Mouse (Mus musculus): ENCODE measurements at regions not wholly inside any gene's neighbourhood (a gene's known extent, or its start where the extent isn't known, plus 50 kb on each side); places are given as distances from the start of the nearest gene placed in this dataset.

DNA sequence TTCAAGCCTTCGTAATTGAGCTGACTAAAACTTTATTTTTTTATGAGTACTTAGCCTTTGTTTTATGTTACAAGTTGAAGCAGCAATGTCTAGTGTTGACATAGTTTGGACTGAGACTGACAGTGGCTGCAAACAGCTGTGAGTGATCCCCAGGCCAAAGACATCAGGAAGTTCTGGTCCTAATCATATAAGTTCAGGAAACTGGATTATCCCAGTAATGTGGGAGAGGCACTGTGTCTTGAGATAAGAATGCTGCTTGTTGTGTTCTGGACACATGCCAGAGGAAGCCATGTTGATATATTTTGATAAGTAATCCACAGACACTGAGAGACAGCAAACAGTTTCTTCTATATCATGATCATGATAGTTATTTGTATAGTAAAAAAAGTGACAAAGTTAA, 153.4 kb downstream of the Lrriq3 start:
- DNase-seq (ENCODE audit: low read depth, low spot score), result no peak

DNA sequence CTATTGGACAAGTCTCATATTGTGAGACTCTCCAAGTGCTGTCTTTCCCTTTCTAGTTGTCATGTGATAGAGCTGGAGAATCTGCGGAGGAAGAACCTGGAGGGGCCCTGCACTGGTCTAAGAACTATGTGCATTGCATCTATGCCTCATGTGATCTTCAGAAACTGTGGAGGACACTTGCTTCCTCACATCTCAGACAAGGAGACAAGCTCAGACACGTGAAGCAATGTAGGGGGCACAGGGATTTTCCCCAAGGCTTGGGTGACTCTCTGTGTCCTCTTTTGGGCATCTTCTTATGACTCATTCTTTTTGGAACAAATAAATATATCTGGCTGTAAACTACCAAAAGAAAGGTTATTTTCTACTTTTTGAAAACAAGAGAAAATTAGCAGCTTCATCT, 153.9 kb downstream of the Lrriq3 start:
- DNase-seq (ENCODE audit: low read depth, low spot score), result no peak

DNA sequence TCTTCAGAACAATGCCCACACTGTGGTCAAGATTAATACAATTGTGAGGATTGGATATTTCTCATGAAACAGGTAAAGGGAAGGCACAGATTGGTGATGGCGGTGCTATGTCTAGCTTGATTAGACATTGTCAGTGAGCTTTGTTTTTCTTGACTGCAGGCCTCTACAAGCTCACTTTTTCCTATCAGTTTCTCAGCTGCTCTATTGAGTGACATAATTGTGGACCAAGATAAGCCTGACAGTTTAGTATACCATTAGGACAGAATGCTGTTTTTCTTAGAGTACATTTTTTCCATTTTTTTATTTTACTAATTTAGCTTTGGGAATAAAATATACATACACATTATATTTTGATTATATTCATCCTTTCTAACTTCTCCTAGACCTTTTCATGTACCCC, 154.7 kb downstream of the Lrriq3 start:
- DNase-seq (ENCODE audit: low read depth, low spot score), result no peak

DNA sequence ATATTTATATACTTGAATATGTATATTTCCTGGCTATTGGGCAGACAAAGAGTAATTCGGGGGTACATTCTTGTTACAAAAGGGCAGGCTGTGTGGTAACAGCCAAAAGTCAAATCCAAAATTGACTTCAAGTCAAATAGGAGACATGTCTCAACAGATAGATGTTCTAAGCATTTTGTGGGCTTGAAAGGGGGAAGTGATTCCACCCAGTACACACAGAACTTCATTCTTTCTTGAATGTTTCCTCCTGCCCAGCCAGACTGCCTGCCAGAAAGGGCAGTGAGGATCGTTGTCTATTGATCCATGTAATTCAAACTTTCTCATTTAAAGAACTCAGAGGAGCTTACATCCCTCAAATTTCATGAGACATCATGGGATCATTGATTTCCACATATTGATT, 157.7 kb downstream of the Lrriq3 start:
- no peak for DNase-seq (ENCODE audit: low read depth, low spot score)

DNA sequence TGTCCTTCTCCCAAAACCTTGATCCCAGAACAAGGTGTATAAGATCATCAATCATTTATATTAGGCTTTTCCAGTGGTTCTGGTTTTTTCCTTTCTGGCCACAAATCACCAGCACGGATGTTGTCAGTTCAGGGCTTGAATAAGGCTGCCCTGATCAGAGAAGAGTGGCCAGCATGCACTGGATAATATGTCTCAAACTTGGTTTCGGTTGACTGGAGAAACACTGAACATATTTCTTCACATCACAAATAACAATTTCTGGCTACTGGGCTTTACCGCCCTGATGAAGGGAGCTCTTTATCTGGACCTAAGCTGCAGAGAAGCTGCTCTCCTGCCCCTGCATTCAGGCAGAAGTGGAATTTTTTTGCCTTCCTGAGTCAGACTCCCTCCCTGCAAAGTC, 205.0 kb downstream of the Lrriq3 start:
- DNase-seq (ENCODE audit: low read depth, low spot score), result no peak

DNA sequence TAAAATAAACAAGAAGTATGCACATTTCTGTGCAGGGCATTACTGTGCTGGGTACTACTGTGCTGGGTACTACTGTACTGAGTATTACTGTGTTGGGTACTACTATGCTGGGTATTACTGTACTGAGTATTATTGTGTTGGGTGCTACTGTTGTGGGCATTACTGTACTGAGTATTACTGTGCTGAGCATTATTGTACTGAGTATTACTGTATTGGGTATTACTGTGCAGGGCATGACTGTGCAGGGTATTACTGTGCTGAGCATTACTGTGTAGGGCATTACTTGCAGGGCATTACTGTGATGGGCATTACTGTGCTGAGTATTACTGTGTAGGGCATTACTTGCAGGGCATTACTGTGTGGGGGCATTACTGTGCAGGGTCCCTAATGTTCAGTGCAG, 205.5 kb downstream of the Lrriq3 start:
- no peak for DNase-seq (ENCODE audit: low read depth, low spot score)

DNA sequence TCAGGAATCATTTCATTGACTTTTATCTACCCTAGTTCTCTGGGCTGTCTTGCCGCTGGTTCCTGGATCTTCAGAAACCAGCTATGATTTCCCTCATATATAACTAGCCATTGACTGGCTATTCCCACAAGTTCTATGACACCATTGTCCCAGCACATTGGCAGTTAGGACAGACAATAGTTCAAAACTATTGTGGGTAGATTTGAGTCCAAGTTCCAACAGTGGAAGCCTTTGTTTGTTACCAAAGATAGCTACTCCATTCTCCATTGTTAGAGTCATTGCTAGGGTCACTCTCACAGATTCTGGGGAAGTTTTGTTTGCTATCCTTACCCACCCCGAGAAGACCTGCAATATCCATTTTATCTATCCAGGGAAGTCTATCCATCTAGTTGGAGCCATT, 229.1 kb downstream of the Lrriq3 start:
- no peak for DNase-seq (ENCODE audit: low read depth, low spot score)

DNA sequence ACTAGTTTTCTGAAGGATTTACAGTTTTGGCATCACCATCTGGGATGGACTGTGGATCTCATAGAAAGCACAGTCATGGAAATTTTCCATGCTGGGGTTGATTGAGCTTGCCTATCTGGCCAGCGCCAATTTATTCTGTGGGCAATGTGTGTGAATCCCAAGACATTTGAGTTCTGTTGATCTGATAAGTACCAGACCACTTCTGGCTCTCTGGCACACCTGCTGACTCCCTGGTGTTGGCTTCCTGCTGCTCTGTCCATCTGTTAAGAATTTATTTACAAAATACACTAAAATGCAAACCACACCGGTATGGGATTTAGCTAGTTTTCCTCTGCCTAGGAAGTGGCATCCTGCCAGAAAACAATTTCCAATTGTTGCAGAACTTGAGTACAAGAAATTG, 236.5 kb downstream of the Lrriq3 start:
- no peak for DNase-seq (ENCODE audit: low read depth, low spot score)

DNA sequence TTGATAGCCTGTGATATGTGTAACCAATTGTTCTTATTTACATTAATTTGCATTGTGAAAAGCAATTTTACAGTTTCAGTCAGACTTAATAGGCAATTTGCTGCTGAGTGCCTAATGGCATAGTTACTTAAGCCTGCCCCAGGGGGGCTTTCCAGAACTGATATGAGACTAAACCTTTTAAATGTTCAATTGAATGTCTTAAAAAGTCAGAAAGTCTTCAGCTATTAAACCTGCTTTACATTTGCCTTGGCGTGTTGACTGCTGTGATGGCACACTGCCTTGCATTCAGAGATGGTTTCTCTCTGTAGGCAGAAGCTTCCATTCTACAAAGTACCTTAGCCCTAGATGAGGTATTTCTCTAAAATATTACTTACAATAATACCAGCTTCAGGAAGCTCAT, 256.0 kb downstream of the Lrriq3 start:
- no peak for DNase-seq (ENCODE audit: low read depth, low spot score)

DNA sequence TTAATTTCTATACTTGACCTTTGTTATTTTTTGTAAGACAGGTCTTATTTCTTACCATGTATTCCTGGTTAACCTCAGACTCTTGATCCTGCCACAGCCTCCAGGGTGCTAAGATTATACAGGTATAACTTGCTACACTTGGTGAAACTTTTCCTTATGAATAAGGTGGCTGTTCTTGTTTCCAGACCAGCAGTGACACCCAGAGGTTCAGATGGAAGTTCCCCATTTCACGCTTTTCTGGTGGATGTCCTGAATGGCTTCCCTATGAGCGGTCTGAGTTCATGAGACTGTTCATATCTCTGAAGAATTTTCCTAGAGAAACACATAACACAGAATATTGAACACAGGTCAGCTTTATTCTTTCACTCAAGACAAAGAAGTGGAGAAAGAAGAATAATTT, 258.4 kb downstream of the Lrriq3 start:
- DNase-seq (ENCODE audit: low read depth, low spot score), result no peak

DNA sequence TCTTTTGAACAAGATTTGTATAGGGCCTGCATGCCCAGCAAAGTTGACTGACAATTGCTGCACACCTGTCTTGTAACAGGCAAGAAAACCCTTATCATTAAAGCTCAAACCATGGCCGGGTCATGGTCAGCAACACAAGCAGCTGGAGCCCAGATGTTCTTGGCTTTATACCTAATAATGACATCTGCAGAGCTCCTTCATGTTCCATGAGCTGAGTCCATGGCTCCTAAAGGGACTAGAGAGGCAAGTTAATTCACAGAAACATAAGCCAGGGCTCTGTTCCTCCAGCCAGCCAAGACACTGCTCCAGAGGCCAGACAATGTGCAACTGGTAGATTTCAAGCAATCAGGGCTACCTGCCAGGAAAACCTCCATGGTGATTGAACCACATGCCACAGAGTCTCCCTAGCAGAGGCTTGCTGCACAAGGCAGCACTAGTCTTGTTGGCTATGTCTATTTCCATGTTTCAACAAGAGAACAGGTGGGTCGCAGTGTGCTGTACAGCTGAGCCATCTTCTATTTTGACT, 259.1 kb downstream of the Lrriq3 start:
- no peak for DNase-seq (ENCODE audit: low read depth, low spot score)

DNA sequence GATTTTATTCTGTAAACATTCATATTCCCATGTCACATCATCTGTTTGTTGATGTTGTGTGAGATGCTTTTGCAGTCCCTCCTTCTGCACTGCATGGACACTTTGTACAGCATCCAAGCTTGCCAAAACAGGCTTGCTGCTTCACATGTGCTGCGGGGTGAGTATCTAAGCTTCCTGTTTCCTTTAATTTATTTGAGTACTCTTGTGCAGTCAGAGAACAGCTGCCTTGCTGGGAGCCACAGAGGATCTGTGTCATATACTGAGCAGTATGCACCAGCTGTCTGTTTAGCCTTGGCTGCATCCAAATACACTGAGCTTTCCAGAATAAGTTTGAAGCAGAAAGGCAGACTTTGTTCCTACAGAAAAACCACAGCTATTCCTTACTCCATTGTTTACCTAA, 267.2 kb downstream of the Lrriq3 start:
- DNase-seq (ENCODE audit: low read depth, low spot score), result no peak

DNA sequence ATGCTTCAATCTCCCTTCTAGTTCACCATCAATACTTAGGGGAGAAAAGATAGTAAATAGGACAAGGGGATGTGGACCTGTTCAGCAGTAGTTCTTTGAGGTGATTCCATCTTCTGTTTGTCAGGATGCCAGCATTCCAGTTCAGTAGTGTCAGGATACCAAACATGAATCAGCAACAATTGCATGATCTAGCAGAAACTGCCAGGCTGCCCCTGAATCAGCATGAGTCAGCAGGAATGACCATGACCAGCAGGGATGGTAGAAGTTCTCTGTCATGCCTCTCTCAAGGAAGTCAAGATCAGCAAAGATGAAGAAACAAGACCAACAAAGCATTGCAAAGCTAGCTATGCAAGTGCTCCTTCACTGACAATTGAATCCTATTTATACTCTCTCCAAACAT, 277.5 kb downstream of the Lrriq3 start:
- no peak for DNase-seq (ENCODE audit: low read depth, low spot score)

DNA sequence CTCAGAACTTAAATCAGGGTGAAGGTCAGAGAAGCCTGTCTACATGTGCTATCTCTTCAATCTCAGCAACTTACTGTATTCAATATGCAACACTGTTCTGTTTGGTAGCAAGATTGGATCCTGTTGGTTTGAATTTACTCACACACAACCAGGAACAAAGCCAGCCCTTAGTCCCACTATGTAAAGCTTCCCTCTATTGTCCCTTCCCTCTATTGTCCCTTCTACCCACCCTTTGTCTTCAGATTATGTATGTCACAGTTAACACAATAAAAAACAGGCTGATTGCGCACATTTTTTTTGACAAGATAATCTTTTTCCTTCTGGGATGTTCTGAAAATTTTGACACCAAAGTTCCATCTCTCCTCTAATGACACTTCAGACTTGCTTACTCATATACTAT, 280.4 kb downstream of the Lrriq3 start:
- no peak for DNase-seq (ENCODE audit: low read depth, low spot score)

DNA sequence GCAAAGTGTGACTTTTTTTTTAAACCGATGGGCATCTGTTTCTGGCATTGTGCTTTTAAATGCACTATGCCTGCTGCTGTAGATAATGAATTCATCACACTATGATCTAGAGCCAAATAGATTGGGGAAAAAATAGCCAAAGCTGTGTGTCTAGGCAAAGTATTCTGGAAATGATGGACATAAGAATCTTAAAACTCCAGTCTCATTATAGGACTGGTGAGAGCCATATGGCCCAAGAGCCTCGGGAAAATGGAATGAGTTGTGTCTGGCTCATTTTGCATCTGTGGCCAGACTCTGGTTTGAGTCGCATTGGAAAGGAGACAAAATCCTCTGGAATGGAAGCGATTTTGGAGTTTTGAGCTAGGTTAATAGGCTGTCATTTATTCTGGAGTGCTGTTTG, 288.7 kb downstream of the Lrriq3 start:
- no peak for DNase-seq (ENCODE audit: low read depth, low spot score)

DNA sequence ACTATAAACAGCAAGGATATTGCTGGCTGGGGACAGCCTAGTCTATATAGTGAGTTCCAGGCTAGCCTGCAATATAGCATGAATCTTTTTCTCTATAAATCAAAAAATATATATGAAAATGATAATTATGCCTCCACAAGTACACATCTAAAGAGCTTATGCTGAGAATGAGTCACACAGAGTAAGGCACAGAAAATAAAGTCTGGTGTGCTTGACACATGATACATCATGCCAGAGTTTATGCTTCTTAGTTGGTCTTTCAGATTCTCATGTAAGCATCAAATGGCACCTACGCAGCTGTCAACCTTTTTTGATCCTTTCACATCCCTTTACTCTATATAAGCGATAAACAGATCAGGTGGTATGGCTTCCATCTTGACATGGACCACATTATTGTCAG, 289.6 kb downstream of the Lrriq3 start:
- DNase-seq (ENCODE audit: low read depth, low spot score), result no peak

DNA sequence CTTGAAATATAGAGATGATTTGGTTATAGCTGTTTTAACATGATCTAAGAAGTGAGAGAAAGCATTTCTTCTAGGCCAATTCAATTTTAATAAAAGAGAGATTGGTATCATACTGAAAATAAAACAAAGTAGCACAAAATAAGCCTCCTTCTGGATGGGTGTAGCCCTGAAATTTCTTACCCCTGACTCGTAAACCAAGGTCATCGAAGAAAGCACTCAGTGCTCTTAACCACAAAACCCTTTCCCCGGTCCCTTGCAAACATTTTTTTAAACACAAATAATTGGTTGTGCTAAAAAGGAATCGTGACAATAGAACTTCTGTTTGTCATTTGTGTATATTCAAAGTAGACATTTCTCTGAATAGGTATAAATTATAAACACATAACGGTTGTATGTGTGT, 297.4 kb downstream of the Lrriq3 start:
- DNase-seq (ENCODE audit: low read depth, low spot score), result no peak

DNA sequence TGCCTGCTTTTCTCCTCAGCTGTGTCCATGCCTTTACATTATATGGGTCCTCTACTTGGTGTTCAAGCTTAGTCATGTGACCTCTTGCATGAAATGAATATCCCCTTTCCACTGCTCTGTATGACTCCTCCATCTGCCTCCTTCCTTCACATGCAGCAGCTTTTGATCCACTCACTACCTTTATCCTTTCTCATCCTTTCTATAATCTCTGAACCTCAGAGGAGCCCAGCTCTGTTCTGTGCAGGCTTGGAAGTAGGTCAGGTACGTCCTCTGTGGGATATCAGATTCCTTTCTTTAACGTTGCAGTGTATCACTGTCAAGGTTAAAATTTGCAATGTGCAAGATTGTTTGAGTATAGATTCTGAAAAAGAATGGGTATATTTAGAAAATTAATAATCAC, 302.9 kb downstream of the Lrriq3 start:
- no peak for DNase-seq (ENCODE audit: low read depth, low spot score)

DNA sequence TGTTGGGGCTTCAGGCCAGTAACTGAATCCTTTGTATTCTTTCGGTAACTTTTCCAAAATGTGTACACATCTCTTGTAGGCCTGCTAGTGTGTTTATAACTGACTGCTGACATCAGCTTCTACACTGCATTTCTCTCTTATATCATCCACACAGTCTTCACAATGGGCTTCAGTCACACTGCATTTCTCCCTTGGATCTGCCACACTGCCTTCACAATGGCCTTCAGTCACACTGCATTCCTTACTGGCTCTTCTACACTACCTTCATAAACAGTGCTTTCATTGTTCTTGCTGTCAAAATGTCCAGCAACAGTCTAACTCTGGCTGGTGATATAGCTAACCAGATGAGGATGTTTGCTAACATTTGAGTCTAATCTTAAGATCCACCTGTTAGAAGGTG, 308.5 kb downstream of the Lrriq3 start:
- no peak for DNase-seq (ENCODE audit: low read depth, low spot score)

DNA sequence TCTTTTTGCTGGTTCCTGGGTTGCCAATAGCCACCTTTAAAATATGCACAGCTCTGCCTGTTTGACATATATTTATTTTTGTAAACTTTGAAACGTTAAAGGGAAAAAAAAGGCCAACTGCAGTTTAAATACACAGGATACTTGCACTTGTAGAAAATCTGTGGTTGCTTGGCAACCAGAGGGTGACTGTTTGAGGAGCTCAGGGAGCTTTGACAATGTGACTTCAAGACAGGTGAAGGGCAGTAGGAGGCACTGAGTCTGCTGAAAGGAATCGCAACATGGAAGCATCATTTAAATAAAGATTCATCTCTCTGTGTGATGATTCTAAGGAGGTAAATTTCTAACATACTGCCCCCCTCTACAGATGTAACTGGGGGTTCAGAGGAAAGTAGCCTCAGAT, 315.7 kb downstream of the Lrriq3 start:
- no peak for DNase-seq (ENCODE audit: low read depth, low spot score)

DNA sequence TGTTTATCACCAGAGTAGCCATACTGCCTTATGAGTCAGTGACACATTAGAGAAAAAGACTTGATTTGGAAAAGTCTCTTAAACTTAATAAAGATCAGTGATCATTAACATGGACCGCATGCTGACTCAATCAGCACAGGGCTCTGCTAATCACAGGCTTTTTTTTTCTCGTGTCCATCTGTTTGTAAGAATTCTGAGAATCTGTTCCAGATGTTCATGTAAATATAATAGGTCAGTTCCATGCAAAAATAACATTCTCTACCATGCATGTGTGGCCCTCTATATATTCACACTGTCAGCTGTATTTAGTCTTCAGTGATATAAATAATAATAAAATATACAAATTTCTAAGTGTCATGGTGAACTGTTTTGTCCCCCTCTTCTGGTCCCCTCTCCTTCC, 316.1 kb downstream of the Lrriq3 start:
- DNase-seq (ENCODE audit: low read depth, low spot score), result no peak

DNA sequence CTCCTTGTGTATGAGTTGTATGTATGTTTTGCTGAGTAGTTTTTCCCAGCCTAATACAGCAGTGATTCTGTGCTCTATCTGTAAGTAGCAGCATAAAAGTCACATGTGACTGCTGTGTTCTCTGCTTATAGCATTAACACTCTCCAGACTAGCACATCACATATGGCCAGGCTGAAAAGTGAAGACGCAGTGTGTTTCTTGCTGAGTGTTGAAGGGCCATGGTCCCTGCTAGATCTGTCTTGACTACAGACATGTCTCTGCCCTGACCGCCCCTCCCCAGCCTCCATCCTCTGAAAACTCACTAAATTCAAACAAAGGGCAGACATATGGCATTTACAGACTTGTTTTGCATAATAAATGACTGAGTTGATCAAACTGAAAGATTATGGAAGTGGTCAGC, 316.6 kb downstream of the Lrriq3 start:
- DNase-seq (ENCODE audit: low read depth, low spot score), result no peak

DNA sequence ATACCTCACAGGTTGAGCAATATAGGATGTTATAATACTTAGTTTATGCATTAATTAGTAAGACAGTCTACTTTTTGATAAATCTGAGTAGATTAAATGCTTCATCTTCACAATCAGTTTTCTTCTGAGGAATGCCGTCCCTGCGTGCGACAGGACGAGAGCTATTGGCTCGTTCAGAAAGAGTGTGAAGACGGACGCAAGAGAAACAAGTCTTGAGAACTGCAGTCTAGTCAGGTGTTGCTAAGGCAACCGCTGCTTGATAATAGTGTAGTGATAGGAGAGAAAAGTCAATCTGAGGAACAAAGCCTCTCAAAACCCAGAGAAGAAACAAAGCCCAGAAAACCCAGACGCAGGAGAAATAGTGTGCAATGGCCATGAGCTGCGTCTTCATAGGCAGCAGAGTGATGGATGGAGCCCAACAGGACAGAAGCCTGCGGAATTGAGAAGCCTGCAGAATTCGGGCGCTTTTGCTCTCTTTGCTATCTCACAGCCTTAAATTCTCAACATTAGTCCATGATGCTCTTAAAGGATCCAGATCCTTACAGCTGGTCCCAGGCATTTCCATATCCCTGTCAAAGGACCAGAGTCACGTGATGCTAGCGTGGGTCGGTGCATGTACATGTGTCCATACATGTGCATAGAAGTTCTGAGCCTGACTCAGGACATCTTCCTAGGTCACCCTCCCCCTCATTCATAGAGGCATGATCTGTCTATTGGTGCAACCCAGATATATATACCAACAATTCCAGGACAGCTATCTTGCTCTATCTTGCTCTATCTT, 366.7 kb downstream of the Lrriq3 start:
- DNase-seq (ENCODE audit: low read depth, low spot score), result no peak

DNA sequence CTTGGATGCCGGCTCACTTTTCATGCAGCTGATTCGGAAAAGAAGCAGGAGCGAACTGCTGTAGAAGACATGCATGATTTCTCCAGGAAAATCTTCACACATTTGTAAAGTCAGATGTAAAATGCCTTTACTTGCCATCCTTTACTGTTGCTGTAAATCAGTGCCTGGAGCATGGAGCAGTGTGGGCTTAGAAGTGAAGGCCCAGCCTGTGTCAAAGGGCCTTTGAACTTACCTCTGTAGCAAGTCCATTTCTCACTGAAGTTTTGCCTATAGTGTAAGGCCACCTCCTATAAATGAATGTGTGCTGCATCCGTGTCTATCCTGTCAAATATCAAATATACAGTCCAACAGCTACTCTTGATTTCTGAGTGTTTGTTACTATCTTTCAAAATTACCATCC, 368.9 kb downstream of the Lrriq3 start:
- no peak for DNase-seq (ENCODE audit: low read depth, low spot score)

Measured in ZHBTc4 (cell line).